Mouse (Mus musculus) MEL (cell line): ENCODE results near the gene Bach2. TPM values are rescaled to one million over a fixed set of nuclear protein-coding genes. Genes with fewer than 3 reads are reported as not detected.
A peak's percentile ranks its signal among the peaks of the same experiment; 100 is the strongest.

Source experiments
- DNase-seq: peaks from one replicate; pipeline ENCODE4 v3.0.0; 2011; ENCODE audit warnings: low read depth, low spot score
- H3K27ac ChIP-seq: 2 replicates; pipeline ENCODE4 v1.5.1; 2012; ENCODE audit warnings: low read depth, mild to moderate bottlenecking, control low read depth, low read length, moderate library complexity; ENCODE audit not compliant: control insufficient read depth
- H3K27me3 ChIP-seq, 2 experiments: fragments of 150-350 bp in 1 of 2; sonication (generic) in 1 of 2; 2 replicates each; pipeline ENCODE4 v1.6.1; 2012; ENCODE audit warnings: low read length in 2 of 2, mild to moderate bottlenecking in 2 of 2, improper control_type of control experiment in 1 of 2, moderate library complexity in 1 of 2; ENCODE audit not compliant: insufficient read depth in 2 of 2, control insufficient read depth in 1 of 2
- H3K36me3 ChIP-seq, 2 experiments: 2 replicates each; pipeline ENCODE4 v1.6.1; 2012 to 2014; ENCODE audit warnings: low read length in 2 of 2, improper control_type of control experiment in 1 of 2, inconsistent platforms in 1 of 2, mild to moderate bottlenecking in 1 of 2; ENCODE audit not compliant: insufficient read depth in 2 of 2, control insufficient read depth in 1 of 2
- H3K4me1 ChIP-seq, 2 experiments: fragments of 150-350 bp in 1 of 2; sonication (generic) in 1 of 2; 2 replicates each; pipeline ENCODE4 v1.6.1; 2012; ENCODE audit warnings: low read length in 2 of 2, improper control_type of control experiment in 1 of 2, mild to moderate bottlenecking in 1 of 2; ENCODE audit not compliant: insufficient read depth in 2 of 2, control insufficient read depth in 1 of 2
- H3K4me3 ChIP-seq, 2 experiments: fragments of 150-350 bp in 1 of 2; sonication (generic) in 1 of 2; 2 replicates each; pipeline ENCODE4 v1.5.1; 2012; ENCODE audit warnings: low read depth in 2 of 2, low read length in 2 of 2, mild to moderate bottlenecking in 2 of 2, moderate library complexity in 2 of 2, control low read depth in 1 of 2, improper control_type of control experiment in 1 of 2; ENCODE audit not compliant: control insufficient read depth in 1 of 2, insufficient read depth in 1 of 2
- H3K79me2 ChIP-seq: 2 replicates; pipeline ENCODE4 v1.6.1; 2012; ENCODE audit warnings: mild to moderate bottlenecking, low read length, moderate library complexity; ENCODE audit not compliant: control insufficient read depth, poor library complexity, insufficient read depth
- H3K9ac ChIP-seq: 2 replicates; pipeline ENCODE4 v1.6.1; 2012; ENCODE audit warnings: low read depth, mild to moderate bottlenecking, control low read depth, low read length, moderate library complexity; ENCODE audit not compliant: control insufficient read depth, poor library complexity, severe bottlenecking
- H3K9me3 ChIP-seq: fragments of 150-350 bp; sonication (generic); replicated peaks from 2 replicates; pipeline ENCODE4 v1.6.1; 2012; ENCODE audit warnings: mild to moderate bottlenecking, low read length, improper control_type of control experiment, moderate library complexity; ENCODE audit not compliant: insufficient read depth
- CHD2 ChIP-seq: IDR thresholded peaks from 2 replicates; pipeline ENCODE4 v1.6.1; 2011; ENCODE audit warnings: low read length, improper control_type of control experiment
- CTCF ChIP-seq, 3 experiments: IDR thresholded peaks in 2 of 3; conservative IDR thresholded peaks in 1 of 3; 2 replicates each; pipeline ENCODE4 v1.5.1; 2011 to 2012; ENCODE audit warnings: low read length in 3 of 3, low read depth in 2 of 3, mild to moderate bottlenecking in 2 of 3, improper control_type of control experiment in 1 of 3, inconsistent platforms in 1 of 3, mixed read lengths in 1 of 3, moderate library complexity in 1 of 3; ENCODE audit not compliant: control insufficient read depth in 1 of 3, insufficient read depth in 1 of 3, poor library complexity in 1 of 3, severe bottlenecking in 1 of 3
- ETS1 ChIP-seq: IDR thresholded peaks from 2 replicates; pipeline ENCODE4 v1.6.1; 2012; ENCODE audit warnings: low read depth, mild to moderate bottlenecking, inconsistent platforms, low read length, improper control_type of control experiment, moderate library complexity
- GABPA ChIP-seq: IDR thresholded peaks from 2 replicates; pipeline ENCODE4 v1.6.1; 2012; ENCODE audit warnings: low read depth, mild to moderate bottlenecking, inconsistent platforms, low read length, improper control_type of control experiment, moderate library complexity
- GATA1 ChIP-seq: IDR thresholded peaks from 2 replicates; pipeline ENCODE4 v1.6.1; 2011; ENCODE audit warnings: low read depth, low read length, improper control_type of control experiment
- HCFC1 ChIP-seq: IDR thresholded peaks from 2 replicates; pipeline ENCODE4 v1.6.1; 2012; ENCODE audit warnings: low read depth, mild to moderate bottlenecking, inconsistent platforms, low read length, improper control_type of control experiment, moderate library complexity
- JUND ChIP-seq: IDR thresholded peaks from 2 replicates; pipeline ENCODE4 v1.6.1; 2011; ENCODE audit warnings: low read depth, mild to moderate bottlenecking, improper control_type of control experiment, low read length
- MAX ChIP-seq: IDR thresholded peaks from 2 replicates; pipeline ENCODE4 v1.6.1; 2011; ENCODE audit warnings: low read length, improper control_type of control experiment
- MAZ ChIP-seq: IDR thresholded peaks from 2 replicates; pipeline ENCODE4 v1.6.1; 2012; ENCODE audit warnings: low read depth, mild to moderate bottlenecking, inconsistent platforms, low read length, improper control_type of control experiment
- MXI1 ChIP-seq: IDR thresholded peaks from 2 replicates; pipeline ENCODE4 v1.6.1; 2011; ENCODE audit warnings: mild to moderate bottlenecking, low read depth, low read length, improper control_type of control experiment
- MYC ChIP-seq: IDR thresholded peaks from 2 replicates; pipeline ENCODE4 v1.6.1; 2011; ENCODE audit warnings: low read depth, mild to moderate bottlenecking, low read length, improper control_type of control experiment, moderate library complexity
- POLR2AphosphoS2 ChIP-seq: IDR thresholded peaks from 2 replicates; pipeline ENCODE4 v1.6.1; 2011; ENCODE audit warnings: low read length, improper control_type of control experiment
- RAD21 ChIP-seq: IDR thresholded peaks from 2 replicates; pipeline ENCODE4 v1.6.1; 2011; ENCODE audit warnings: mild to moderate bottlenecking, low read depth, low read length, improper control_type of control experiment
- SIN3A ChIP-seq: IDR thresholded peaks from 2 replicates; pipeline ENCODE4 v1.6.1; 2012; ENCODE audit warnings: low read length, improper control_type of control experiment, inconsistent platforms
- SMC3 ChIP-seq: IDR thresholded peaks from 2 replicates; pipeline ENCODE4 v1.6.1; 2011; ENCODE audit warnings: low read depth, low read length, improper control_type of control experiment
- TAL1 ChIP-seq: IDR thresholded peaks from 2 replicates; pipeline ENCODE4 v1.6.1; 2012; ENCODE audit warnings: mild to moderate bottlenecking, inconsistent platforms, low read length, moderate library complexity, mixed read lengths
- TBP ChIP-seq: IDR thresholded peaks from 2 replicates; pipeline ENCODE4 v1.8.0; 2011; ENCODE audit warnings: low read depth, low read length, improper control_type of control experiment
- TCF12 ChIP-seq: IDR thresholded peaks from 2 replicates; pipeline ENCODE4 v1.6.1; 2014; ENCODE audit warnings: low read depth, mild to moderate bottlenecking, inconsistent platforms, low read length, improper control_type of control experiment, moderate library complexity
- USF1 ChIP-seq: IDR thresholded peaks from 2 replicates; pipeline ENCODE4 v1.6.1; 2014; ENCODE audit warnings: low read depth, mild to moderate bottlenecking, inconsistent platforms, low read length, improper control_type of control experiment, moderate library complexity
- ZNF384 ChIP-seq: IDR thresholded peaks from 2 replicates; pipeline ENCODE4 v1.6.1; 2012; ENCODE audit warnings: low read depth, mild to moderate bottlenecking, inconsistent platforms, low read length, improper control_type of control experiment
- polyA plus RNA-seq, 2 experiments: library from polyadenylated mRNA; stranded (reverse) in 1 of 2; unstranded in 1 of 2; fragments of >175 nt in 1 of 2; fragments of >200 nt in 1 of 2; gene quantifications; 2 replicates each; pipeline versions ENCODE4 v1.2.1 to v1.2.4; 2012; ENCODE audit warnings: low replicate concordance in 2 of 2, low read depth in 1 of 2; ENCODE audit not compliant: insufficient read length in 2 of 2, insufficient read depth in 1 of 2, missing spikeins in 1 of 2
- total RNA-seq: library from RNA; depleted of rRNA; stranded (reverse); fragments of 300-350 nt; gene quantifications from 2 replicates; pipeline ENCODE4 v1.2.3, GENCODE M21; 2012

The Bach2 gene
- total and polyA plus RNA-seq, 3 experiments: 0.04 TPM; not detected in 2

GRCm38 (mm10) chr4:32538088-32538487 is 299.5 kb downstream of the Bach2 start:
- Histone ChIP-seq H3K36me3 (peaks cover 0 to 4% of the 10 kb centered on the region in 2 experiments; a peak in 1 of 4 replicates), H3K9me3 (no peaks in the 10 kb centered on the region), H3K9ac (no peak overlapping the region), H3K79me2 (no peaks in the 10 kb centered on the region), H3K27me3 (peaks cover 0 to 1% of the 10 kb centered on the region in 2 experiments; a peak in 2 of 4 replicates), H3K4me1 (peaks cover 0 to 5% of the 10 kb centered on the region in 2 experiments; a peak in 1 of 4 replicates), H3K4me3 (no peak overlapping the region), H3K27ac (no peak overlapping the region)
- DNase-seq: peak; percentile 8
- TF ChIP-seq CTCF (IDR thresholded peaks at IDR 0.05 in 2 of 3, conservative IDR thresholded peaks at IDR 0.05 in 1 of 3; ENCODE audit: control insufficient read depth in 1 of 3, insufficient read depth in 1 of 3, low read depth in 2 of 3, low read length in 3 of 3, poor library complexity in 1 of 3, severe bottlenecking in 1 of 3) (peak in 2 of 3 experiments; percentile 28 to 32; a peak in 3 of 6 replicates), HCFC1 (no peak), USF1 (no peak), GABPA (no peak), RAD21 (peak; percentile 28), ETS1 (no peak), MAZ (no peak), ZNF384 (no peak), TAL1 (no peak), JUND (no peak), MAX (no peak), SMC3 (peak; percentile 50), SIN3A (no peak), POLR2AphosphoS2 (no peak), TCF12 (no peak), MXI1 (no peak), GATA1 (no peak)

GRCm38 (mm10) chr4:32538488-32538887 is 299.9 kb downstream of the Bach2 start:
- Histone ChIP-seq H3K27ac (no peak overlapping the region), H3K36me3 (peaks cover 0 to 3% of the 10 kb centered on the region in 2 experiments; a peak in 1 of 4 replicates), H3K4me1 (peaks cover 0 to 2% of the 10 kb centered on the region in 2 experiments; a peak in 1 of 4 replicates), H3K27me3 (peaks cover 0 to 1% of the 10 kb centered on the region in 2 experiments; a peak in 2 of 4 replicates), H3K4me3 (no peak overlapping the region), H3K9ac (no peak overlapping the region), H3K9me3 (no peaks in the 10 kb centered on the region), H3K79me2 (no peaks in the 10 kb centered on the region)
- TF ChIP-seq GATA1 (no peak), TBP (no peak), ZNF384 (no peak), USF1 (no peak), MYC (no peak), CHD2 (no peak), MAX (no peak)
- no peak for DNase-seq
